Mouse (Mus musculus): ENCODE data around the gene Lipa.

Gene Lipa

GRCm38 (mm10) chr19:34526941-34527682 is at the start of gene Lipa:
Gene Lipa, minus strand, starts transcription at chr19:34527474.
- DNase-seq (ENCODE audit: low read depth, low spot score), result peak; percentile 90

- no peak for DNase-seq (ENCODE audit: low read depth, low spot score)
Measured at GRCm38 (mm10) chr19:34573650-34574049, 46.4 kb upstream of the Lipa start.

- DNase-seq (ENCODE audit: low read depth, low spot score), result no peak
Measured at GRCm38 (mm10) chr19:34571080-34571479, 43.8 kb upstream of the Lipa start.

GRCm38 (mm10) chr19:34569896-34570476 is 42.7 kb upstream of the Lipa start:
- peak; percentile 35 for DNase-seq (ENCODE audit: low read depth, low spot score)

GRCm38 (mm10) chr19:34568988-34569895 is 42.0 kb upstream of the Lipa start:
- DNase-seq (ENCODE audit: low read depth, low spot score), result no peak

- DNase-seq (ENCODE audit: low read depth, low spot score), result no peak
Measured at GRCm38 (mm10) chr19:34566178-34566784, 39.0 kb upstream of the Lipa start.

- peak; percentile 32 for DNase-seq (ENCODE audit: low read depth, low spot score)
Measured at GRCm38 (mm10) chr19:34562556-34562955, 35.3 kb upstream of the Lipa start.

GRCm38 (mm10) chr19:34556621-34557020 is 29.3 kb upstream of the Lipa start:
- DNase-seq (ENCODE audit: low read depth, low spot score), result no peak

GRCm38 (mm10) chr19:34554061-34554460 is 26.8 kb upstream of the Lipa start:
- no peak for DNase-seq (ENCODE audit: low read depth, low spot score)

GRCm38 (mm10) chr19:34553522-34553921 is 26.2 kb upstream of the Lipa start:
- DNase-seq (ENCODE audit: low read depth, low spot score), result no peak

GRCm38 (mm10) chr19:34553021-34553420 is 25.7 kb upstream of the Lipa start:
- no peak for DNase-seq (ENCODE audit: low read depth, low spot score)

GRCm38 (mm10) chr19:34551981-34552380 is 24.7 kb upstream of the Lipa start:
- no peak for DNase-seq (ENCODE audit: low read depth, low spot score)

GRCm38 (mm10) chr19:34550534-34551223 is 23.4 kb upstream of the Lipa start, which contains the start of gene Ifit2:
Gene Ifit2, plus strand, starts transcription at chr19:34550694.
- peak; percentile 86 for DNase-seq (ENCODE audit: low read depth, low spot score)

GRCm38 (mm10) chr19:34550205-34550533 is 22.9 kb upstream of the Lipa start:
- DNase-seq (ENCODE audit: low read depth, low spot score), result no peak

GRCm38 (mm10) chr19:34547976-34548375 is 20.7 kb upstream of the Lipa start:
- DNase-seq (ENCODE audit: low read depth, low spot score), result peak; percentile 87

GRCm38 (mm10) chr19:34546211-34546610 is 18.9 kb upstream of the Lipa start:
- DNase-seq (ENCODE audit: low read depth, low spot score), result no peak

GRCm38 (mm10) chr19:34539422-34539821 is 12.1 kb upstream of the Lipa start:
- DNase-seq (ENCODE audit: low read depth, low spot score), result no peak

- DNase-seq (ENCODE audit: low read depth, low spot score), result no peak
Measured at GRCm38 (mm10) chr19:34532061-34532751, 4.9 kb upstream of the Lipa start.

GRCm38 (mm10) chr19:34526321-34526923 is 852 bp downstream of the Lipa start:
- peak; percentile 41 for DNase-seq (ENCODE audit: low read depth, low spot score)

- no peak for DNase-seq (ENCODE audit: low read depth, low spot score)
Measured at GRCm38 (mm10) chr19:34524646-34525045, 2.6 kb downstream of the Lipa start.
